Mouse (Mus musculus) urinary bladder, postnatal 36 days (tissue): ENCODE results near the gene Tmem87b.

Source experiments
- DNase-seq, 2 experiments: peaks; one replicate each; pipeline ENCODE4 v3.0.0; 2022; ENCODE audit warnings: low spot score in 2 of 2, mixed read lengths in 1 of 2

The Tmem87b gene

DNA sequence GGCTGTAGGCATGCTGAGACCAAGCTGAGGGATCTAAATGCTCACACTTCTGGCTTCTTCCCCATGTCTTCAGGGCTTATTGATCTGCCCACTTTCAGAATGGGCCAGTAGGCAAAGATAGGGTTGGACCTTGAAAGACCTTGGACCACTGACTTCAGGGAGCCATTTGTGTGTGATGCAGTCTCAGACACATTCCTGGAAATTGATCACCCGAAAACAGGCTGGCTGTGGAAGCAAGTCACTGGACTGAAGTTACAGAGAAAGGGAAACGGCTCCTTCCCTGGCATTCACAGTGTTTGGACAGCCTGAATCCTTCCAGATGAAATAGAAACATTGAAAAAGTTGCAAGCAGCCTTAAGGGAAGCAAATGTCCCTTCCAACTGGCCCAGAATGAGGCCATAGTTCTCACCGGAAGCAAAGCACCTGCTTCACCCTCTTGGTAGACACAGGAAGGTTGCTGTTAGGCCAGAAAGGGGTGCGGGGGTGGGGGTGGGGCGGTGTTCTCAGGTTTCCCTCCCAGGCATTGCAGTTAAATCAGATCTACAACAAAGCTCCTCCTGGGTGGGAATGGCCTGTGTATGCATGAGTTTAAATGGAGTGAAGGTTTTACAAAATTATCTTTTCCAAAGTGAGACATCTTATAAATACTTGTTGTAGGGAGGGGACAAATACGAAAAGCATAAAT, 70.1 kb downstream of the Tmem87b start:
- DNase-seq: no peak

DNA sequence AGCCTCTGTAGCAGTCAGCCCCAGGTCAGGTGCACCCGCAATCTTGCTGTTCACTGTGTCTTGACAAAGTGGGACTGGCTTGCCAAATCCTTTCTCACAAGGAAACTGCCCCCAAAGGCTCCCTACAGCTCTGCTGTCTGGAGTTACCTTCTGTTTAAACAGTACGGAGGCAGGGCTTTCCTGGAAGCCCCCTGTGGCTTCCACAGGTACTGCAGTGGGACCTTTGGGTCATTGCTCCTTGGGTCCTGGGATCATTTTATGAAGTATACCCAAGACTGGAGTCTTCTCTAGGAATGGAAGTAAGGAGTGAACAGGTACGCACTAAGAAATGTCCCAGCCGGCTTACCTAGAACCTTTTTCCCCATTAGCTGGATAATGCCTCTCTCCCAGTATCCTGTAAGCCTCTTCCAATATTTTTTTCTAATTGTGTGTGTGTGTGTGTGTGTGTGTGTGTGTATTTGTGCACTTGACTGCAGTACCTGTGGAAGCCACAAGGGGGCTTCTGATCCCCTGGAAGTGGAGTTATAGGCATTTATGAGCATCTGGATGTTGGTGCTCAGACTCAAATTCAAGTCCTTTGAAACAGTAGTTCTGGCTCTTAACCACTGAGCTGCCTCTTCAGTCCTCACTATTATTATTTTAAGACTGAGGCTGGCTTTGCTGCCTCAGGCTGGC, 72.9 kb downstream of the Tmem87b start:
- DNase-seq: no peak

DNA sequence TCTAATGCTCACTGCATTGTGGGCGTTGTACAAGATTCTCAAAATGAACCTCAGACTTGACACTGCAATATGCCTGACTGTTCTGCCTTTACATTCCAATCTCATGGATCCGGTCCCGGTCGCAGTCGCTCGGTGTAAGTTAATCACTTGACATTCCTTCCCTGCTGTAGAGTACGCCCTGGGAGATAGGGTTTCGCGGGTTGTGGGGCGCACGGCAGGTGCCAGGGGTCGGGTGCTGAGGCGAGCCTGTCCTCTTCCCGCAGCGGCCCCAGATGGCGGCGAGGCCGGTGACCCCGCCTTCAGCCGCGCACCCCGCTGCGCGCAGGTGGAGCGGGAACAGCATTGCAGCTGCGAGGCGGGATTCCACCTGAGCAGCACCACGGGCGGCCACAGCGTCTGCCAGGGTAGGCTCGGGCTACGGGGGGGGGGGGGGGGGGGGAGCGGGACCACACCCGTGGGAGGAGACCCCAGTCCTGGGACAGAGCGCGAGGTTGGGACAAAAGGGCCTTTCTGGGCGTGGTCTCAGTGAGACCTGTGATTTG, 74.3 kb downstream of the Tmem87b start:
- no peak for DNase-seq

DNA sequence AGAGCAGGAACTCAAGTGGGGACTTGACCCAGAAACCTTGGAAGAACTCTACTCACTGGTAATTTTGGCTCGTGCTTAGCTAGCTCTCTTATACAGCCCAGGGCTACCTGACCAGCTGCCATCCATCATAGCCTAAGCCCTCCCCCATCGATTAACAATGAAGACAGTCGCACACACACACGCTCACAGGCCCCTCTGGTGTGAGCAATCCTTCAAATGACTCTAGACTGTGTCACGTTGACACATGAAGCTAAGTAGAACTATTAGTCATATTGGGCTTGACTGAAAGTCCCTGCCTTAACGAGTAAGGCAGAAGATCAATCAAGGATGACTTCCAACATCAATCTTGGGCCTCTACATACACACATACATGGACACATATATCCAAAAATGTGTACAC, 84.9 kb downstream of the Tmem87b start:
- DNase-seq: no peak

- no peak for DNase-seq
Measured at GRCm38 (mm10) chr2:128903661-128904060, 85.7 kb downstream of the Tmem87b start.
